Mouse (Mus musculus): ENCODE data around the gene Xpo5.
A peak's percentile ranks its signal among the peaks of the same experiment; 100 is the strongest.

Xpo5 gene

GRCm38 (mm10) chr17:46206676-46207075 is 4.1 kb downstream of the Xpo5 start:
- no peak for DNase-seq

- DNase-seq: no peak
These were observed 8.0 kb downstream of the Xpo5 start for GRCm38 (mm10) chr17:46210550-46210949.

DNA sequence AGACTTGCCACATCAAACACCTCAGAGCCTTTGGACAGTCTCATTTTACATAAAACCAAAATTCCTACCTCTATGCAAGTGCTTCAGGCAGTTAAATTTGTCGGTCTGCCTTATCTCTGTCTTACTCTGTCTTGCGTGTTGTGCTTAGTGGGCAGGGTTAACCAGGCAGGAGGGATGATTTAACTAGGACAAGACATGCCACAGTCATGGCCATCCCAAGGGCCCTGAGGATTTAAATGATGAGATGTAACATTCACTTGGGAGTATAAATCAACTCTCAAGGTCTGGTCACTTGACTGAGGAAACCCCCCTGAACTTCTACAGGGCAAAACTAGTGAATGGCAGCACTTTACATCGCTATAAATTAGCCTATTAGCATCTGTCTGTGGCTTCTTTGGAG is 19.0 kb downstream of the Xpo5 start:
- DNase-seq: no peak

GRCm38 (mm10) chr17:46227576-46227975 is 25.0 kb downstream of the Xpo5 start:
- DNase-seq: no peak

GRCm38 (mm10) chr17:46236067-46236466 is 33.5 kb downstream of the Xpo5 start:
- DNase-seq: no peak

DNA sequence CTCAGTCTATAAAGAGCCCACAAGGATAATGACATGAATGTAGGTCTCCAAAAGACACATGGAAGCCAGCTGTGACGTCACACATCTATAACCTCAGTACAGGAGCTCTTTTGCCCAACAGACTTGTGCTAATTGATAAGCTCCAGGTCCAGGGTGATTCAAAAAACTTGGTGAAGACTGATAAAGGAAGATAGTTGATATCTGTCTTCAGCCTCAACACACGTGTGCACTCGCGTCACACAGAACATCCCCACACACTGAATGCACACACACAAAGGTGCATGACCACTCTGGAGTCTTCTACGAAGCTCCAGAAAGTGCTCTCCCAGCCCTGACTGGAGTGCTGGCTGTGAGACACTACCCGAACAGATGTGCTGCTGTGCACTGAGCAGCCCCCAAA is 34.5 kb downstream of the Xpo5 start:
- no peak for DNase-seq

- DNase-seq: no peak
These were observed 34.9 kb downstream of the Xpo5 start for GRCm38 (mm10) chr17:46237480-46237879.

- DNase-seq: no peak
These were observed 37.0 kb downstream of the Xpo5 start for GRCm38 (mm10) chr17:46239516-46240114.

DNA sequence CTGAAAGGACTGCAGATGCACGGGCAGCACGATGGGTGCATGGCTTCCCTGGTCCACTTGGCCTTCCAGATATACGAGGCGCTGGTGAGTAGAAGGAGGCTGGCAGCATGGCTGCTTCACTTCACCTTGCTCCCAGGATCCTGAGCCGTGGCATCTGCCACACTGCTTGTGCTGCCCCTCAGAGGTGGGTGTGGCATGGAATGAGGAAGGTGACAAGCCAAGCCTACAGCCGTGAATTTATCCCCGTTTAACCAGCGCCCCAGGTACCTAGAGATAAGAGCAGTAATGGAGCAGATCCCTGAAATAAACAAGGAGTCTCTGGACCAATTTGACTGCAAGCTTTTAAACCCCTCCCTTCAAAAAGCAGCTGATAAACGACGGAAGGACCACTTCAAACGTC is 38.9 kb downstream of the Xpo5 start:
- DNase-seq: no peak

DNA sequence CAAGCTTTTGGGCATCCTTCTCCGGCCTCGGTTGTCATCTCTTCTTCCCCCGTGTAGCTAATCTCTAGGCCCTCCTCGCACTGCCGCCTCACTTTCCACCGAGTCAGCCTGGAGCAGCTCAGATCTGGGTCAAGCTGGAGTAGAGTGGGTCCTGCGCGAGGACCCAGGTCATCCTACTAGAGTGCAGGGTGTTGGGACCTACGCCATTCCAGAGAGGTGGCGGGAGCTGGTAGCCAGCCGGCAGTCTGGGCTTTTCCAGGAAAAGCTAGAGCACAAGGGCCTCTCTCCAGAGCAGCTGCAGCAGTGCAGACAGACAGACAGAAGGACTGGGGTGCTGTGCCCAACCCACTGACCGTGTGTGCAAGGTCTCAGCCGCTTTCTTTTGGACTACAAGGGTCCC is 39.7 kb downstream of the Xpo5 start:
- no peak for DNase-seq

GRCm38 (mm10) chr17:46242993-46243392 is 40.4 kb downstream of the Xpo5 start:
- no peak for DNase-seq

DNA sequence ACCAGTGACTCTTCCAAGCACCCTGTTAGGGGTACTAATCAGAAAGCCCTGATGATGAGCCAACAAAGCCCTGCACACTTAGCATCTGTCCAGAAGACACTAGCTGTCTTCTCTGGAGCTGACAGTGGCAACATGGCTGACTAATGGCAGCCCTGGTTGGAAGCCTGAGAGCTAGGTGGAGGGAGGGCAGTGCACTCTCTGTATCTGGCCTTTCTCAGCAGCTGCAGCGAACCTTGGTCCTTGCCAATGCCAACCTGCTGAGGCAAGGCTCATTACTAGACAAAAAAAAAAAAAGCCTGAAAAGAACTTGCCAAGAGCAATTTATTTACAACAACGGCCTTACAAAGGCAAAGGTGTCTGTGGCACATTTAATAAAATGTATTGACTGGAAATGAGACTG is 41.0 kb downstream of the Xpo5 start:
- no peak for DNase-seq

- no peak for DNase-seq
These were observed 42.0 kb downstream of the Xpo5 start for GRCm38 (mm10) chr17:46244579-46244978.

- peak; percentile 95 to 96 for DNase-seq
These were observed 45.1 kb downstream of the Xpo5 start, which contains the start of the genes Polr1c and Yipf3 for GRCm38 (mm10) chr17:46247512-46248188. Gene Polr1c (minus strand): TSS chr17:46248054. Gene Yipf3 (plus strand): TSS chr17:46248080.

- no peak for DNase-seq
These were observed 45.6 kb downstream of the Xpo5 start for GRCm38 (mm10) chr17:46248189-46248522.

DNA sequence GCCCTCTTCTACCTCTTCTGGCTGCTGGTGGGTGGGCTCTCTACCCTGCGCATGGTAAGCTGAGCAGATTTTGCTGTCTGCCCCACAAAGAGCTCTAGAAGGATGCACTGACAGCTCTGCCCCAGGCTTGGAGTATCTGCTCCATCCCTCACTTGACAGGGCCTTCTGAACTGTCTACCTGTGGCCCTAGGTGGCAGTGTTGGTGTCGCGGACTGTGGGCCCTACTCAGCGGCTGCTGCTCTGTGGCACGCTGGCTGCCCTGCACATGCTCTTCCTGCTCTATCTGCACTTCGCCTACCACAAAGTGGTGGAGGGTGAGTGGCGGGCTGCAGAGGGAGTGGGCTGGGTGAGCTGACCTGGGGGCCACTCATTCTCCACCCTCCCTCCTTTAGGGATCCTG is 48.6 kb downstream of the Xpo5 start:
- DNase-seq: no peak

GRCm38 (mm10) chr17:46252571-46253451 is 50.2 kb downstream of the Xpo5 start:
- no peak for DNase-seq

- DNase-seq: peak; percentile 91 to 92
These were observed 51.0 kb downstream of the Xpo5 start, which contains the start of gene Lrrc73 for GRCm38 (mm10) chr17:46253452-46254084. Gene Lrrc73 (plus strand): TSS chr17:46253531.

DNA sequence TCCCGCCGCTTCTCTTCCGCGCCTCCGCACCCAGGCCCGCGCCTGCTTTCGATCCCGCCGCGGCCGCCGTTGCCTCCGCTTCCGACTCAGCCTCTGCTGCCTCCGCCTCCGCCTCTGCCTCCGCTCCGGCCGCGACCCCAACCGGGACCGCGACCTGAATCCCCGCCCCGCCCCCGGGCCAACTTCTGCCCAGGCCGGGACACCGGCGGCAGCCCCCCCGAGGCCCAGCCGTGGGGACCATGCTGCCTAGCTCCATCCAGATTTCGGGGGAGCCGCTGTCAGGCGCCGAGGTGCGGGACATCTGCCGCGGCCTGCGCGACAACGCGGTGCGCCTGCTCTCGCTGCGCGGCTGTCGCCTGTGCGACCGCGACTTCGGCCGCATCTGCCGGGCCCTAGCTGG is 51.5 kb downstream of the Xpo5 start:
- peak in 1 of 2 experiments; percentile 47 for DNase-seq

- DNase-seq: no peak
These were observed 52.6 kb downstream of the Xpo5 start for GRCm38 (mm10) chr17:46255147-46255546.

DNA sequence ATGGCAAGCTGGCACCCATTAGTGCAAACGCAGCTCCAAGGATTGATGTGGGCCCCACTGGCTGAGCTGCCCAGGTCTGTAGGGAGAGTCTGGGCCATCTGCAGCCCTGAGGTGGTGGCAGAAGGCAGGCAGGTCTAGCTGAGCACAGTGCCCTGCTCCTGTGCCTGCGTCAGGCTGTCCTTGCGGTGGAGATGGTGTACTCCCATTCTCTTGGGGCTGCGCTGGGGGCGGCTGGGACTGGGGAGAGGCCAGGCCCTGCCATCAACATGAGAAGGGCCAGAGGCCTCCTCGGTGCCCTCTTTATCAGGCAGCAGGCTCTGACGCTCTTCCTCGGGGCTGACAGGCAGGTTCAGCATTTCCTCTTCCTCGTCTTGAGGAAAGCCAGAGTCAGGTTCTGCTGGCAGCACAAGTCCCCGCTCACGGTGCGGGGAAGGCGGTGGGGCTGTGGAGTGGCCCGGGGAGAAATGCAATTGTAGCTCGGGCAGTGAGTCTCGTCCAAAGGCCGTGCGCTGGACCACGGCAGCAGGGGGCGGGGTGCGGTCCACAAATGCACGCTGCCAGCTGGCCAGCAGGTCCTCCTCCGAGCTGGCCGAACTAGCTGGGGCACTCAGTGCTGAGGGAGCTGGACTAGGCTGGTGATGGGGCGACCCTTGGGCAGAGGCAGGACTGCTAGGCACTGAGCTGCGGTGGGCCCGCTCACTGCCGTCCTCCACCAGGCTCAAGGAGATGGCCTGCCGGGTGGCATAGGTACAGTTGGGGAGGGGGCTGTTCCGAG is 55.9 kb downstream of the Xpo5 start:
- no peak for DNase-seq

DNA sequence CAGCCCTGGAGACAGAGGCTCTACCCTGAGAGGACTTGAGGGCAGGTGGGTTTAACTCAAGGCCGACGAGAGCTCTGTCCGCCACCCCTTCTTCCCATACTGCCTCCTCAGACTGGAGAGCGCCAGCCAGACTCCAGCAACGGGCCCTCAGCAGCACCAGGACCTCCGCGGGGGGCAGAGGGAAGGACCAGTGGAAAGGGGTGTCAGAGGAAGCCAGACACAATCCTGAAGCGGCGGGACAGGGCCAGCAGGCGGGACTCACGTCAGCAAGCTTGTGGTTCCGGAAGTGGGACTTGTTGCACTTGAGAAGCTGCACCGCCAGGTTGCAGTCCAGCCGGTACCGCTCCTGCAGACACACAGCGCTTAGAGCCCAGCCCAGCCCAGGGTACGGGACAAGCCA is 57.1 kb downstream of the Xpo5 start:
- no peak for DNase-seq

Data from cerebellum, postnatal 36 days (tissue).